Mouse (Mus musculus) kidney, adult 2 months (tissue): ENCODE data around the gene Hectd1.

Experiments
- CTCF ChIP-seq: fragments of 200-500 bp; conservative IDR thresholded peaks from 2 replicates; pipeline ENCODE4 v1.5.1; 2011; ENCODE audit warnings: low read depth, mild to moderate bottlenecking, control low read depth, low read length, moderate library complexity, mixed read lengths; ENCODE audit not compliant: insufficient read depth, insufficient read length
- POLR2A ChIP-seq: fragments of 200-500 bp; IDR thresholded peaks from one replicate; pipeline ENCODE4 v1.6.1; 2011; ENCODE audit warnings: low read depth, low read length, control low read depth

GRCm38 (mm10) chr12:51735840-51736271 lies 93.5 kb downstream of the Hectd1 start:
- TF ChIP-seq CTCF (no peak), POLR2A (no peak)
